In the genomic region with DNA sequence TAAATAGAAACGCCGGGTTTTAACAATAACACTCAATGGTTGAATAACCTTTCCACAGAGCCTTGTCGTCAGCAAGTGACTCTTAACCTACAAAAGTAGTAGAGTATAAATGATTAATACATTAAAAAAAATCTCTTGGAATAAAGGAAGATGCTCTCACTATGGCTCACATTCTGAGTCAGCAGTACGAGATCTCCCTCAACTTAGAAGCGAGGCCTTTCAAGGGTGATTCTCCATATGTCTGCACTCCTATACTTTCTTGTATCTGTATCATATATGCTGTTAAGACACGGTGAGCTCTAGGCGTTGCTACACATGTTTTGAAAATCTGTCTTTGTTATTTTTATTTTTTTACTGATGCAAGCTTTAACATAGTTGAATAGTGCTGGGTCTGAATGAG, we compare ENCODE assay signal across 8 mouse cellular contexts. TPM values are rescaled to one million over a fixed set of nuclear protein-coding genes. Genes with fewer than 3 reads are reported as not detected.
DNase-seq lines count a peak whose midpoint lies in the region; ATAC-seq and TF ChIP-seq lines count a peak whose summit lies in the region.

No protein-coding gene starts in this region.

- peaks cover 9% of the 10 kb centered on the region for H3K4me1 ChIP-seq in heart, embryonic 12.5 days (replicated peaks)
- H3K4me1 ChIP-seq in ES-Bruce4 (ENCODE audit: control insufficient read depth, insufficient read depth, low read length): no peaks in the 10 kb centered on the region
- H3K4me1 ChIP-seq in hindbrain, embryonic 11.5 days (replicated peaks; ENCODE audit: control insufficient read depth, insufficient read depth, low read length): 0 out of 2 replicates have a peak, but pooled peaks cover 2% of the 10 kb centered on the region
- H3K4me1 ChIP-seq in midbrain, embryonic 11.5 days (ENCODE audit: control insufficient read depth, insufficient read depth, low read length): peaks cover 4% of the 10 kb centered on the region; the same call in 1 of the 2 replicates

- no peak for TF ChIP-seq CTCF in ES-Bruce4 (IDR thresholded peaks at IDR 0.05; ENCODE audit: low read depth, low read length)

- no peak for TF ChIP-seq EP300 in ES-Bruce4 (IDR thresholded peaks at IDR 0.05; ENCODE audit: insufficient read depth, low read depth, low read length)

- H3K4me3 ChIP-seq in heart, embryonic 12.5 days: peak overlapping the region; percentile 93
- peak overlapping the region; percentile 73 for H3K4me3 ChIP-seq in ES-Bruce4 (ENCODE audit: low read depth, low read length)
- peak overlapping the region; percentile 78 for H3K4me3 ChIP-seq in hindbrain, embryonic 11.5 days (ENCODE audit: low read depth, low read length)
- peak overlapping the region; percentile 49 for H3K4me3 ChIP-seq in midbrain, embryonic 11.5 days (ENCODE audit: low read depth, low read length)

- TF ChIP-seq POLR2A in ES-Bruce4 (IDR thresholded peaks at IDR 0.05; ENCODE audit: insufficient read depth, low read length): no peak

- H3K9me3 ChIP-seq in heart, embryonic 12.5 days (replicated peaks): 0 out of 2 replicates have a peak, but pooled peaks cover 3% of the 10 kb centered on the region
- H3K9me3 ChIP-seq in ES-Bruce4 (replicated peaks; ENCODE audit: control insufficient read depth, insufficient read depth, low read length, poor library complexity, severe bottlenecking): no peaks in the 10 kb centered on the region
- no peaks in the 10 kb centered on the region for H3K9me3 ChIP-seq in hindbrain, embryonic 11.5 days (ENCODE audit: control insufficient read depth, low read length)
- no peaks in the 10 kb centered on the region for H3K9me3 ChIP-seq in midbrain, embryonic 11.5 days (ENCODE audit: control insufficient read depth, low read length)

- no peak overlapping the region for H3K27ac ChIP-seq in heart, embryonic 12.5 days (ENCODE audit: poor library complexity, severe bottlenecking)
- no peak overlapping the region for H3K27ac ChIP-seq in ES-Bruce4 (ENCODE audit: insufficient read depth, low read length)
- 0 out of 2 replicates have a peak overlapping the region, but pooled peaks have one; percentile 65 for H3K27ac ChIP-seq in hindbrain, embryonic 11.5 days (ENCODE audit: low read depth, low read length)
- H3K27ac ChIP-seq in midbrain, embryonic 11.5 days (ENCODE audit: low read depth, low read length): no peak overlapping the region

- DNase-seq in heart, adult 9 months (ENCODE audit: low spot score in 2 of 2): no peak
- no peak for DNase-seq in hindbrain, embryonic 11.5 days (ENCODE audit: low spot score)
- DNase-seq in midbrain, embryonic 11.5 days (ENCODE audit: low spot score, missing footprints): peak; percentile 88
- DNase-seq in left cerebral cortex, adult 11 months (ENCODE audit: low spot score): no peak
- no peak for DNase-seq in urinary bladder, postnatal 36 days (ENCODE audit: low spot score in 2 of 2)
- DNase-seq in adrenal gland, adult 8-10 months: no peak

- WGBS in heart, embryonic 12.5 days: 50% methylated on average over 7 of the region's 7 CpGs
- 44% methylated on average over 7 of the region's 7 CpGs for WGBS in hindbrain, embryonic 11.5 days
- WGBS in midbrain, embryonic 11.5 days: 42% methylated on average over 7 of the region's 7 CpGs

- no peaks in the 10 kb centered on the region for H3K36me3 ChIP-seq in heart, embryonic 12.5 days
- no peaks in the 10 kb centered on the region for H3K36me3 ChIP-seq in ES-Bruce4 (ENCODE audit: control insufficient read depth, insufficient read depth, low read length, poor library complexity, severe bottlenecking)
- H3K36me3 ChIP-seq in hindbrain, embryonic 11.5 days (ENCODE audit: control insufficient read depth, insufficient read depth, low read length): no peaks in the 10 kb centered on the region
- no peaks in the 10 kb centered on the region for H3K36me3 ChIP-seq in midbrain, embryonic 11.5 days (ENCODE audit: control insufficient read depth, insufficient read depth, low read length)

- H3K4me2 ChIP-seq in heart, embryonic 12.5 days: peak overlapping the region; percentile 97
- peak overlapping the region; percentile 93 for H3K4me2 ChIP-seq in hindbrain, embryonic 11.5 days (replicated peaks; ENCODE audit: low read depth, low read length)
- peak overlapping the region; percentile 98 for H3K4me2 ChIP-seq in midbrain, embryonic 11.5 days

- H3K9ac ChIP-seq in heart, embryonic 12.5 days: no peak overlapping the region
- peak overlapping the region; percentile 56 for H3K9ac ChIP-seq in ES-Bruce4 (ENCODE audit: low read depth, poor library complexity, severe bottlenecking)
- H3K9ac ChIP-seq in hindbrain, embryonic 11.5 days (ENCODE audit: low read depth, low read length): 0 out of 2 replicates have a peak overlapping the region, but pooled peaks have one; percentile 78
- H3K9ac ChIP-seq in midbrain, embryonic 11.5 days (ENCODE audit: low read length): peak overlapping the region; percentile 58; the same call in 1 of the 2 replicates

- no peak for ATAC-seq in heart, embryonic 12.5 days (ENCODE audit: insufficient number of reproducible peaks, low FRiP score)
- ATAC-seq in hindbrain, embryonic 11.5 days (ENCODE audit: low FRiP score): no peak
- no peak for ATAC-seq in midbrain, embryonic 11.5 days (ENCODE audit: low FRiP score)

- no peaks in the 10 kb centered on the region; the same call in 1 of the 2 replicates for H3K27me3 ChIP-seq in heart, embryonic 12.5 days (replicated peaks)
- H3K27me3 ChIP-seq in ES-Bruce4 (ENCODE audit: control insufficient read depth, insufficient read depth, low read length, poor library complexity, severe bottlenecking): no peaks in the 10 kb centered on the region
- no peaks in the 10 kb centered on the region for H3K27me3 ChIP-seq in hindbrain, embryonic 11.5 days (ENCODE audit: control insufficient read depth, insufficient read depth, low read length)
- H3K27me3 ChIP-seq in midbrain, embryonic 11.5 days (ENCODE audit: control insufficient read depth, insufficient read depth, low read length): no peaks in the 10 kb centered on the region

RNA-seq across cellular contexts. Expression of a gene that starts 1.0 kb away (rescaled TPM):
- polyA plus RNA-seq in heart, embryonic 12.5 days (2016; fragmentation: Nextera tagmentation; extraction: Ambion mirVana): 2.5 and 3.5 TPM in 2 replicates
- polyA plus RNA-seq in ES-Bruce4 (2011; ENCODE audit: insufficient read depth, insufficient read length, low read depth, missing spikeins): 6.7 and 8.0 TPM in 2 replicates
- polyA plus RNA-seq in hindbrain, embryonic 11.5 days (2014; fragmentation: Nextera tagmentation; extraction: Ambion mirVana): 27.6 and 27.9 TPM in 2 replicates
- 27.0 and 28.0 TPM in 2 replicates for polyA plus RNA-seq in midbrain, embryonic 11.5 days (2014; fragmentation: Nextera tagmentation; extraction: Ambion mirVana)
- 1 to 10 TPM; 3.9 to 9.4 (median 6.1) TPM for total RNA-seq in adrenal gland, adult 8-10 months (2022)

RNA-seq across cellular contexts. Expression of a gene that starts 1.1 kb away (rescaled TPM):
- 25.7 and 26.9 TPM in 2 replicates for polyA plus RNA-seq in heart, embryonic 12.5 days (2016; fragmentation: Nextera tagmentation; extraction: Ambion mirVana)
- polyA plus RNA-seq in ES-Bruce4 (2011; ENCODE audit: insufficient read depth, insufficient read length, low read depth, missing spikeins): 38.9 and 57.6 TPM in 2 replicates
- polyA plus RNA-seq in hindbrain, embryonic 11.5 days (2014; fragmentation: Nextera tagmentation; extraction: Ambion mirVana): 22.8 and 26.1 TPM in 2 replicates
- 23.5 and 23.9 TPM in 2 replicates for polyA plus RNA-seq in midbrain, embryonic 11.5 days (2014; fragmentation: Nextera tagmentation; extraction: Ambion mirVana)
- total RNA-seq in adrenal gland, adult 8-10 months (2022): 10 to 100 TPM; 14.4 to 19.6 (median 16.5) TPM
